In genomic region chr11:4602691-4603441, GRCm38 (mm10) we compare ENCODE assay signal across 9 mouse cellular contexts. TPM values are rescaled to one million over a fixed set of nuclear protein-coding genes. Genes with fewer than 3 reads are reported as not detected.
DNase-seq lines count a peak whose midpoint lies in the region; ATAC-seq and TF ChIP-seq lines count a peak whose summit lies in the region.
"Had no signal": no experiment of that assay in that cellular context is flagged by ENCODE, and none has a peak within 500 bp of the region (broad histone marks: within the 10 kb centered on the region; RNA-seq: fewer than 3 reads in every experiment).

No protein-coding gene starts in this region.

- H3K27ac ChIP-seq in liver, postnatal 0 days (ENCODE audit: low read depth): no peak overlapping the region
- H3K27ac ChIP-seq in liver, embryonic 11.5 days (ENCODE audit: low read depth, low read length): no peak overlapping the region
- peak overlapping the region; percentile 87 for H3K27ac ChIP-seq in heart, adult 2 months
- H3K27ac ChIP-seq in kidney, embryonic 16.5 days (ENCODE audit: low read length): no peak overlapping the region
- no peak overlapping the region for H3K27ac ChIP-seq in midbrain, embryonic 15.5 days

- 23% methylated on average over 12 of the region's 12 CpGs for WGBS in liver, postnatal 0 days (ENCODE audit: insufficient replicate concordance)
- 52% methylated on average over 12 of the region's 12 CpGs for WGBS in liver, embryonic 11.5 days
- WGBS in heart, adult 2 months: 16% methylated on average over 12 of the region's 12 CpGs
- 32% methylated on average over 12 of the region's 12 CpGs for whole genome bisulfite sequencing in kidney, embryonic 16.5 days
- WGBS in midbrain, embryonic 15.5 days: 32% methylated on average over 12 of the region's 12 CpGs

- no peak for TF ChIP-seq POLR2A in heart, adult 2 months (IDR thresholded peaks at IDR 0.05; ENCODE audit: insufficient read depth, low read depth, low read length)

- TF ChIP-seq EP300 in liver, postnatal 0 days (IDR thresholded peaks at IDR 0.05; ENCODE audit: low read depth): no peak
- no peak for TF ChIP-seq EP300 in heart, adult 2 months (IDR thresholded peaks at IDR 0.05; ENCODE audit: insufficient read depth, low read depth, low read length)

- peak; percentile 36 for DNase-seq in liver, postnatal 0 days
- DNase-seq in liver, embryonic 11.5 days (ENCODE audit: low spot score): no peak
- peak; percentile 12 for DNase-seq in brain, adult 2 months (ENCODE audit: low read depth, low spot score)
- DNase-seq in heart, adult 2 months: peak; percentile 58 to 67
- no peak for DNase-seq in frontal cortex, postnatal 36 days (ENCODE audit: low spot score in 2 of 2)
- DNase-seq in layer of hippocampus, postnatal 14 days (ENCODE audit: low spot score in 2 of 2): no peak

- H3K4me3 ChIP-seq in liver, postnatal 0 days (ENCODE audit: low read depth, low read length): no peak overlapping the region
- no peak overlapping the region for H3K4me3 ChIP-seq in liver, embryonic 11.5 days (ENCODE audit: low read depth, low read length)
- peak overlapping the region; percentile 13; the same call in 1 of the 2 replicates for H3K4me3 ChIP-seq in heart, adult 2 months
- H3K4me3 ChIP-seq in kidney, embryonic 16.5 days (ENCODE audit: low read length): no peak overlapping the region
- H3K4me3 ChIP-seq in midbrain, embryonic 15.5 days: no peak overlapping the region

- no peaks in the 10 kb centered on the region for H3K27me3 ChIP-seq in liver, postnatal 0 days (ENCODE audit: insufficient read depth, low read length)
- no peaks in the 10 kb centered on the region for H3K27me3 ChIP-seq in liver, embryonic 11.5 days (replicated peaks; ENCODE audit: control insufficient read depth, insufficient read depth, low read length)
- H3K27me3 ChIP-seq in heart, adult 2 months (ENCODE audit: control insufficient read depth, insufficient read depth, low read length): no peaks in the 10 kb centered on the region
- no peaks in the 10 kb centered on the region for H3K27me3 ChIP-seq in kidney, embryonic 16.5 days (ENCODE audit: insufficient read depth, low read length)
- H3K27me3 ChIP-seq in midbrain, embryonic 15.5 days (replicated peaks): no peaks in the 10 kb centered on the region

- no peaks in the 10 kb centered on the region for H3K9me3 ChIP-seq in liver, postnatal 0 days (ENCODE audit: low read length)
- no peaks in the 10 kb centered on the region for H3K9me3 ChIP-seq in liver, embryonic 11.5 days (ENCODE audit: control insufficient read depth, low read length)
- no peaks in the 10 kb centered on the region for H3K9me3 ChIP-seq in kidney, embryonic 16.5 days (ENCODE audit: low read length)
- H3K9me3 ChIP-seq in midbrain, embryonic 15.5 days: no peaks in the 10 kb centered on the region

- H3K4me2 ChIP-seq in liver, postnatal 0 days (ENCODE audit: low read depth, low read length): peak overlapping the region; percentile 49
- no peak overlapping the region; the same call in 1 of the 2 replicates for H3K4me2 ChIP-seq in liver, embryonic 11.5 days
- H3K4me2 ChIP-seq in kidney, embryonic 16.5 days (replicated peaks; ENCODE audit: low read depth, low read length): no peak overlapping the region
- H3K4me2 ChIP-seq in midbrain, embryonic 15.5 days: no peak overlapping the region

- no peak for TF ChIP-seq CTCF in liver, postnatal 0 days (IDR thresholded peaks at IDR 0.05; ENCODE audit: low read depth)
- TF ChIP-seq CTCF in heart, adult 2 months (IDR thresholded peaks at IDR 0.05): no peak

- ATAC-seq in liver, postnatal 0 days: peak; percentile 19; the same call in 1 of the 2 replicates
- ATAC-seq in liver, embryonic 11.5 days (replicated peaks; ENCODE audit: low FRiP score): no peak
- peak; percentile 46; the same call in 1 of the 2 replicates for ATAC-seq in kidney, embryonic 16.5 days (ENCODE audit: low FRiP score, low TSS enrichment)
- peak; percentile 52; the same call in 1 of the 2 replicates for ATAC-seq in midbrain, embryonic 15.5 days (replicated peaks)

- no peaks in the 10 kb centered on the region for H3K36me3 ChIP-seq in liver, postnatal 0 days (replicated peaks; ENCODE audit: insufficient read depth, low read length)
- no peaks in the 10 kb centered on the region for H3K36me3 ChIP-seq in liver, embryonic 11.5 days (ENCODE audit: control insufficient read depth, insufficient read depth, low read length)
- peaks cover 12% of the 10 kb centered on the region; the same call in 1 of the 2 replicates for H3K36me3 ChIP-seq in heart, adult 2 months (ENCODE audit: control insufficient read depth, insufficient read depth, low read length)
- H3K36me3 ChIP-seq in kidney, embryonic 16.5 days (ENCODE audit: insufficient read depth, low read length): no peaks in the 10 kb centered on the region
- H3K36me3 ChIP-seq in midbrain, embryonic 15.5 days (replicated peaks): no peaks in the 10 kb centered on the region

- H3K79me2 ChIP-seq in heart, adult 2 months (replicated peaks; ENCODE audit: control insufficient read depth, insufficient read depth, low read length): no peaks in the 10 kb centered on the region

- no peak overlapping the region; the same call in 1 of the 2 replicates for H3K9ac ChIP-seq in liver, postnatal 0 days (replicated peaks)
- H3K9ac ChIP-seq in liver, embryonic 11.5 days (ENCODE audit: low read depth, low read length): no peak overlapping the region
- peak overlapping the region; percentile 68 for H3K9ac ChIP-seq in heart, adult 2 months (ENCODE audit: low read depth, low read length)
- H3K9ac ChIP-seq in kidney, embryonic 16.5 days (replicated peaks; ENCODE audit: low read length): no peak overlapping the region
- H3K9ac ChIP-seq in midbrain, embryonic 15.5 days: no peak overlapping the region

- H3K4me1 ChIP-seq in liver, postnatal 0 days (ENCODE audit: insufficient read depth): peaks cover 15% of the 10 kb centered on the region; the same call in 1 of the 2 replicates
- H3K4me1 ChIP-seq in liver, embryonic 11.5 days (replicated peaks; ENCODE audit: control insufficient read depth, insufficient read depth, low read length): peaks cover 3% of the 10 kb centered on the region; the same call in 1 of the 2 replicates
- H3K4me1 ChIP-seq in heart, adult 2 months (ENCODE audit: control insufficient read depth, insufficient read depth, low read length): peaks cover 14% of the 10 kb centered on the region
- peaks cover 11% of the 10 kb centered on the region for H3K4me1 ChIP-seq in kidney, embryonic 16.5 days (ENCODE audit: insufficient read depth, low read length)
- H3K4me1 ChIP-seq in midbrain, embryonic 15.5 days: peaks cover 12% of the 10 kb centered on the region; the same call in 1 of the 2 replicates

- intact Hi-C loops in heart, adult 2 months (cut with DNase I): no loop called here

RNA-seq across cellular contexts. Expression of gene Mtmr3, which starts 8.2 kb away (rescaled TPM):
- polyA plus RNA-seq in liver, postnatal 0 days (2015; fragmentation: Nextera tagmentation; extraction: Ambion mirVana): 10.3 and 11.2 TPM in 2 replicates
- 25.6 and 30.7 TPM in 2 replicates for polyA plus RNA-seq in liver, embryonic 11.5 days (2014; fragmentation: Nextera tagmentation; extraction: Ambion mirVana)
- 10 to 100 TPM; 43.9 to 50.8 TPM for total RNA-seq in heart, adult 2 months (2021)
- 24.4 and 37.5 TPM in 2 replicates for polyA plus RNA-seq in heart, adult 2 months (2012; rRNA removed)
- 27.1 and 27.4 TPM in 2 replicates for polyA plus RNA-seq in kidney, embryonic 16.5 days (2015; fragmentation: Nextera tagmentation; extraction: Ambion mirVana)
- polyA plus RNA-seq in midbrain, embryonic 15.5 days (2015; fragmentation: Nextera tagmentation; extraction: Ambion mirVana): 42.1 and 42.2 TPM in 2 replicates
- total RNA-seq in layer of hippocampus, postnatal 14 days (2021): 10 to 100 TPM; 63.4 to 64.9 TPM

RNA-seq across cellular contexts. Expression of gene Gm11032, which starts 17.0 kb away (rescaled TPM):
- polyA plus RNA-seq in liver, postnatal 0 days (2015; fragmentation: Nextera tagmentation; extraction: Ambion mirVana): not detected in 2 replicates
- not detected in 2 replicates for polyA plus RNA-seq in liver, embryonic 11.5 days (2014; fragmentation: Nextera tagmentation; extraction: Ambion mirVana)
- total RNA-seq in heart, adult 2 months (2021): not detected
- polyA plus RNA-seq in heart, adult 2 months (2012; rRNA removed): not detected in 2 replicates
- polyA plus RNA-seq in kidney, embryonic 16.5 days (2015; fragmentation: Nextera tagmentation; extraction: Ambion mirVana): not detected in 2 replicates
- polyA plus RNA-seq in midbrain, embryonic 15.5 days (2015; fragmentation: Nextera tagmentation; extraction: Ambion mirVana): not detected in 2 replicates
- total RNA-seq in layer of hippocampus, postnatal 14 days (2021): not detected
- total RNA-seq: layer of hippocampus, postnatal 36 days had no signal

RNA-seq across cellular contexts. Expression of gene Ascc2, which starts 34.7 kb away (rescaled TPM):
- polyA plus RNA-seq in liver, postnatal 0 days (2015; fragmentation: Nextera tagmentation; extraction: Ambion mirVana): 9.5 and 9.7 TPM in 2 replicates
- 41.4 and 43.0 TPM in 2 replicates for polyA plus RNA-seq in liver, embryonic 11.5 days (2014; fragmentation: Nextera tagmentation; extraction: Ambion mirVana)
- 10 to 100 TPM; 14.1 to 14.5 TPM for total RNA-seq in heart, adult 2 months (2021)
- 9.7 and 12.6 TPM in 2 replicates for polyA plus RNA-seq in heart, adult 2 months (2012; rRNA removed)
- polyA plus RNA-seq in kidney, embryonic 16.5 days (2015; fragmentation: Nextera tagmentation; extraction: Ambion mirVana): 33.4 and 36.0 TPM in 2 replicates
- 23.1 and 24.4 TPM in 2 replicates for polyA plus RNA-seq in midbrain, embryonic 15.5 days (2015; fragmentation: Nextera tagmentation; extraction: Ambion mirVana)
- 10 to 100 TPM; 24.1 to 24.4 TPM for total RNA-seq in layer of hippocampus, postnatal 14 days (2021)

Comparison
In these comparisons a context has a peak if more than half of its experiments do, and no peak if none do; other contexts are left out.
1. DNase-seq: peak in liver, postnatal 0 days (single experiment), brain, adult 2 months (single experiment) and heart, adult 2 months (2 of 2); none in liver, embryonic 11.5 days (single experiment), frontal cortex, postnatal 36 days (0 of 2) and layer of hippocampus, postnatal 14 days (0 of 2).